Mouse (Mus musculus) liver, adult 2 months (tissue): ENCODE data around the gene Gng3. TPM values are rescaled to one million over a fixed set of nuclear protein-coding genes. Genes with fewer than 3 reads are reported as not detected.

ENCODE experiments used
- DNase-seq: peaks from one replicate; pipeline ENCODE4 v3.0.0-alpha.2; 2011; ENCODE audit warnings: low read depth, low spot score; ENCODE audit errors: extremely low read depth
- H3K27ac ChIP-seq: fragments of 200-500 bp; replicated peaks from 2 replicates; pipeline ENCODE4 v1.5.1; 2012; ENCODE audit warnings: low read depth, mild to moderate bottlenecking, control low read depth, inconsistent platforms, low read length; ENCODE audit not compliant: insufficient read depth
- H3K27me3 ChIP-seq: fragments of 200-500 bp; 2 replicates; pipeline ENCODE4 v1.6.1; 2012; ENCODE audit warnings: mild to moderate bottlenecking, moderate library complexity, low read length, inconsistent platforms; ENCODE audit not compliant: control insufficient read depth, insufficient read depth
- H3K36me3 ChIP-seq: fragments of 200-500 bp; 2 replicates; pipeline ENCODE4 v1.6.1; 2012; ENCODE audit warnings: low read length, inconsistent platforms; ENCODE audit not compliant: control insufficient read depth, insufficient read depth
- H3K4me1 ChIP-seq: fragments of 200-500 bp; 2 replicates; pipeline ENCODE4 v1.6.1; 2011; ENCODE audit warnings: low read length; ENCODE audit not compliant: control insufficient read depth, insufficient read depth
- H3K4me3 ChIP-seq: fragments of 200-500 bp; 2 replicates; pipeline ENCODE4 v1.5.1; 2011; ENCODE audit warnings: low read depth, mild to moderate bottlenecking, control low read depth, low read length, moderate library complexity; ENCODE audit not compliant: insufficient read depth
- H3K79me2 ChIP-seq: fragments of 200-500 bp; 2 replicates; pipeline ENCODE4 v1.6.1; 2012; ENCODE audit warnings: inconsistent platforms, mild to moderate bottlenecking, low read length, moderate library complexity; ENCODE audit not compliant: control insufficient read depth, insufficient read depth
- H3K9ac ChIP-seq: fragments of 200-500 bp; 2 replicates; pipeline ENCODE4 v1.6.1; 2012; ENCODE audit warnings: low read depth, mild to moderate bottlenecking, control low read depth, inconsistent platforms, low read length
- CTCF ChIP-seq: fragments of 200-500 bp; IDR thresholded peaks from 2 replicates; pipeline ENCODE4 v1.5.1; 2011; ENCODE audit warnings: low read depth, low read length, control low read depth
- POLR2A ChIP-seq: fragments of 200-500 bp; IDR thresholded peaks from 2 replicates; pipeline ENCODE4 v1.6.1; 2011; ENCODE audit warnings: low read length, control low read depth; ENCODE audit not compliant: insufficient read depth; ENCODE audit errors: extremely low read depth
- WGBS: fragments of 180-500 bp; shearing (Covaris S2); methylation state at CpG from one replicate; pipeline ENCODE4 v1.1.7; 2018; 5-methylcytosine and 5-hydroxymethylcytosine counted together
- polyA plus RNA-seq: library from polyadenylated mRNA; depleted of rRNA; stranded (reverse); fragments of >200 nt; gene quantifications from 2 replicates; pipeline ENCODE4 v1.2.3, GENCODE M21; 2012
- total RNA-seq: library from RNA; depleted of rRNA; stranded (reverse); fragments of >200 nt; gene quantifications from 2 replicates; pipeline ENCODE4 v1.2.3, GENCODE M21; 2014

Gene Gng3
- total and polyA plus RNA-seq, 2 experiments, result 0.05 TPM; not detected in 1

- Histone ChIP-seq H3K27me3 (no peaks in the 10 kb centered on the region), H3K27ac (no peak within 1 kb of the TSS), H3K36me3 (peaks cover 15% of the 10 kb centered on the region), H3K4me1 (no peaks in the 10 kb centered on the region), H3K79me2 (no peaks in the 10 kb centered on the region), H3K9ac (no peak within 1 kb of the TSS), H3K4me3 (no peak within 1 kb of the TSS)
- 40% methylated on average over 7 of the region's 7 CpGs for WGBS
- TF ChIP-seq CTCF (no peak), POLR2A (no peak)
- no peak for DNase-seq
Observed at GRCm38 (mm10) chr19:8850402-8850901, 11.5 kb upstream of the Gng3 start, which contains the start of gene Lrrn4cl. TSS of gene Lrrn4cl (plus strand) at chr19:8850768.

- peaks cover 3% of the 10 kb centered on the region; the same call in 1 of the 2 replicates for H3K4me1 ChIP-seq
- no peaks in the 10 kb centered on the region for H3K27me3 ChIP-seq
- no peak for DNase-seq
- H3K9ac ChIP-seq, result no peak overlapping the region
- H3K36me3 ChIP-seq, result peaks cover 17% of the 10 kb centered on the region
- TF ChIP-seq POLR2A, result no peak
- TF ChIP-seq CTCF, result no peak
- no peak overlapping the region for H3K4me3 ChIP-seq
- WGBS, result 90% methylated on average over 5 of the region's 5 CpGs
- H3K27ac ChIP-seq, result no peak overlapping the region
- H3K79me2 ChIP-seq, result no peaks in the 10 kb centered on the region
Observed at GRCm38 (mm10) chr19:8848356-8848755, 9.4 kb upstream of the Gng3 start.

GRCm38 (mm10) chr19:8844371-8845129, 5.6 kb upstream of the Gng3 start:
- DNase-seq, result peak; percentile 76
- WGBS, result 36% methylated on average over 5 of the region's 5 CpGs
- no peaks in the 10 kb centered on the region for H3K27me3 ChIP-seq
- peaks cover 17% of the 10 kb centered on the region for H3K36me3 ChIP-seq
- H3K9ac ChIP-seq, result 0 out of 2 replicates have a peak overlapping the region, but pooled peaks have one; percentile 8
- H3K4me3 ChIP-seq, result no peak overlapping the region
- TF ChIP-seq POLR2A (no peak), CTCF (peak; percentile 43; the same call in 1 of the 2 replicates)
- peaks cover 9% of the 10 kb centered on the region for H3K4me1 ChIP-seq
- no peaks in the 10 kb centered on the region for H3K79me2 ChIP-seq
- peak overlapping the region; percentile 28; the same call in 1 of the 2 replicates for H3K27ac ChIP-seq

GRCm38 (mm10) chr19:8842961-8843360, 4.0 kb upstream of the Gng3 start:
- no peaks in the 10 kb centered on the region for H3K79me2 ChIP-seq
- TF ChIP-seq CTCF (no peak), POLR2A (no peak)
- no peaks in the 10 kb centered on the region for H3K27me3 ChIP-seq
- peaks cover 14% of the 10 kb centered on the region for H3K36me3 ChIP-seq
- no peak overlapping the region for H3K9ac ChIP-seq
- H3K4me3 ChIP-seq, result no peak overlapping the region
- H3K27ac ChIP-seq, result no peak overlapping the region
- no peak for DNase-seq
- 80% methylated on average over 6 of the region's 6 CpGs for WGBS
- peaks cover 12% of the 10 kb centered on the region for H3K4me1 ChIP-seq

- TF ChIP-seq CTCF, result no peak
- no peak for TF ChIP-seq POLR2A
Observed at GRCm38 (mm10) chr19:8841012-8841411, 2.0 kb upstream of the Gng3 start.

More at GRCm38 (mm10) chr19:8841012-8841411, 2.0 kb upstream of the Gng3 start:
- WGBS, result 89% methylated on average over 7 of the region's 7 CpGs
- peaks cover 12% of the 10 kb centered on the region for H3K4me1 ChIP-seq
- no peak overlapping the region for H3K4me3 ChIP-seq
- H3K36me3 ChIP-seq, result peaks cover 4% of the 10 kb centered on the region
- H3K27me3 ChIP-seq, result no peaks in the 10 kb centered on the region
- H3K9ac ChIP-seq, result no peak overlapping the region; the same call in 1 of the 2 replicates
- no peak overlapping the region for H3K27ac ChIP-seq
- no peak for DNase-seq
- H3K79me2 ChIP-seq, result no peaks in the 10 kb centered on the region
